Mouse (Mus musculus): ENCODE results near the gene Oxct2a.

DNA sequence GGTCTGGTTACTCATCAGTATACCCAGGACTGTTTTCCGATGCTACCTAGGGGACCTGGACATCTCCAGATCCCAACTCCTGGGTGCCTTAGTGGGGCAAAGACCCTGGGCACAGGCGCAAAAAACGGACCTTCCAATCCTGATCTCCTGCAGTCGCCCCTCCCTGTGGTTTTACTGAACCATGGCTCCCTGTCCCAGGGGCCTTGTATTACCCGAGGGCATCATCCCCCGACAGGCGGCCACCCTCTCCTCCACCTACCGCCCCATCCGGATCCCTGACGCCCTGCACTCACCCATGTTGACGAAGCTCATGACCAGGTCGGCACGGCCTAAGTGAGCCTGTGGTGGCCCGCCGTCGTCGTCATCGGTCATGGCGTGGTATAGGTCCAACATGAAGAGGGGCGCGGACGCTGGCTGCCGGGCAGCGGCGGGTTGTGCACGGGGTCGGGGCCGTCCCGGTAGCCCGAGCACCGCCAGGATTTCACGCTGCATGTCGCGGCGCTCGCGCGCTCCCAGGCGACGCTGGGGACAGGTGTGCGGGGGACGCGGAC, 18.7 kb upstream of the Oxct2a start:
- TF ChIP-seq POLR2A (IDR thresholded peaks at IDR 0.05; ENCODE audit: borderline replicate concordance, extremely low read depth, low read depth, low read length) (no peak), CTCF (IDR thresholded peaks at IDR 0.05; ENCODE audit: insufficient read depth, low read length) (no peak)

Measured in lung, adult 2 months (tissue).